Mouse (Mus musculus): ENCODE data around the gene Stt3b.

The Stt3b gene

DNA sequence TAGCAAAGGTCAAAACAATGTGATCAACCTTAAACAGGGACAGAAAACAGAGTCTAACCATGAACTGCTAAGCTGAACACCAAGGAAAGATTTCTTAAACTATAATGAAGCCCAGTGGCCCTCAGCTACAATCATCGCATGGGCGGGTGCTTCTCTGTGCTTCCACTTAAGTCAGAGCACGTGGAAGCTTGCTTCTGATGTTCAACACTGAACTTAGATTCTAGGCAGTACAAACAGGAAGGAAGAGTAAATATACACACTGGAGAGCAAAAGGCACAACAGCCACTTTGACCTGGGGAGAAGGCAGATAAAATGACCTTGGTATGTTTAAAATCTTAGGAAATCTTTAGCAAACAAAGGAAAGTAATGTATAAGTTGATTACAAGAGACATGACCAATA lies 38.7 kb downstream of the Stt3b start:
- no peak for DNase-seq (ENCODE audit: low read depth)

GRCm38 (mm10) chr9:115261896-115262295 lies 48.3 kb downstream of the Stt3b start:
- DNase-seq (ENCODE audit: low read depth) = no peak

DNA sequence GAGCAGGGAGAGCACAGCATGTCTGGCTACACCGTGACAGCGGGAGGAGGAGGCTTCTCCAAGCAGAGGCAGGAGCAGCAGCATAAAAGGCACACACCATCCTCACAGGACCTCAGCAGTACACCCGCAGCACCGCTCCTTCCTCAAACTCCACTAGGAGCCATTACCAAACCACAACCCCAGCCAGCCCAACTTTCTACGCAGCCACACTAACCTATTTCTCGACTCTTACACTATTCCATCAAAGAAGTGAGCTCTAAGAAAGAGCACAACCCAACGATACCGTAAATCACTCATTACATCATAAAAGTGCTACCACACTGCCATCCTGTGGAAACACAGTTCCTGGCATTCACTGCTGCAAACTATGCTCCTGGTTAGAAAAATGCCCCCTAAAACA lies 48.8 kb downstream of the Stt3b start:
- DNase-seq (ENCODE audit: low read depth) = no peak

DNA sequence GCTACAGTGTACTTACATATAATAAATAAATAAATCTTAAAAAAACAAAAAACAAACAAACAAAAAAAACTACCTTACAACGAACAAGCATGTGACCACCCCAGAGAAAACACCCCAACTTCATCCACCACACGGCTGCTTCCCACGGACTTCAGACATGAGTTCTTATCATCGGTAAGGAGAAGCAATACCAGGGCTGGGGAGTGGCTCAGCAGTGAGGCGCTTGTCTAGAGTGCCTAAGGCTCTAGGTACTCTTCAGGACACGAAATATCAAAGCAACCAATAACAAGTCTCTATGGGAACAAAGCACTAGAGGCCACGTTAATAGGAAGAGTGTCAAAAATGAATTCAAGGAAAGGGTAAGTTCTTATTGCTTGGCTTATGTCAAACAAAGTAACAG lies 49.8 kb downstream of the Stt3b start:
- peak; percentile 40 for DNase-seq (ENCODE audit: low read depth)

GRCm38 (mm10) chr9:115259866-115260265 lies 50.4 kb downstream of the Stt3b start:
- no peak for DNase-seq (ENCODE audit: low read depth)

DNA sequence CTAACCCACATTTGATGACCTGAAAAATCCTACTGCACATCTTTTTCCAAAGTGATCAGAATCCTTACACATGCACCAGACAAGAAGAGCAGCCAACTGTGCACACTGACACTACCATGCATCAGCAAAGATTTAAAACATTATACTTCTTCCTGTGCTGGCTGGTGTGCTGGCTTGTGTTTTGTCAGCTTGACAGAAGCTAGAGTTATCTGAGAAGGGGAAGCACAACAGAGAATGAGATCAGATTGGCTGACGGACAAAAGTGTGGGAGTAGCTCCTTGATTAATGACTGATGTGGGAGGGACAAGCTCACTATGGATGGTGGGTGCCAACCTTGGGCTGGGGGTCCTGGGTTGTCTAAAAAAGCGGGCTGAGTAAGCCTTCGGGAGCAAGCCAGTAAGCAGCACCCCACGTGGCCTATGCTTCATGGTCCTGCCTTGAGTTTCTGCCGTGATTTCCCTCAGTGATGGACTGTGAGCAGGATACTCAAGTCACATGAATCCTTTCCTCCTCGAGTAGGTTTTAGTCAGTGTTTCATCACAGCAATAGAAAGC lies 52.4 kb downstream of the Stt3b start:
- no peak for DNase-seq (ENCODE audit: low read depth)

DNA sequence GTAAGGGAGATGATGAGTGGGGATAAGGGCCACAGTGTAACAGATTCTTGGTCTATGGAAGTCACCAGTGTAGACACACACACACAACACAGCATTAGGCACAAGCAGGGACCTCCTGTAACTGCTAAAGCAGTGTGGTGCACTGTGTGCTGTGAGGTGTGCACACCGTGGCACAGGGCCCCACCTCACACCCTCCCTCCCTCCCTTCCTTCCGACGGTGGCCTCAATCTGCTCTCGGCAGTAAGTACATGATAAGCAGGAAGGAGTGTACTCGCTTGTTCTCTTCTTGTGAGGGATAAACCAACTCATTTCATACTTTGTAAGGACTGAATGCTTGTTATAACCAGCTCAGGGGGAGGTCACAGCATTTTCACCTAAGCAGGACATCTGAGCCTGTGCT lies 61.1 kb downstream of the Stt3b start:
- DNase-seq (ENCODE audit: low read depth) = no peak

DNA sequence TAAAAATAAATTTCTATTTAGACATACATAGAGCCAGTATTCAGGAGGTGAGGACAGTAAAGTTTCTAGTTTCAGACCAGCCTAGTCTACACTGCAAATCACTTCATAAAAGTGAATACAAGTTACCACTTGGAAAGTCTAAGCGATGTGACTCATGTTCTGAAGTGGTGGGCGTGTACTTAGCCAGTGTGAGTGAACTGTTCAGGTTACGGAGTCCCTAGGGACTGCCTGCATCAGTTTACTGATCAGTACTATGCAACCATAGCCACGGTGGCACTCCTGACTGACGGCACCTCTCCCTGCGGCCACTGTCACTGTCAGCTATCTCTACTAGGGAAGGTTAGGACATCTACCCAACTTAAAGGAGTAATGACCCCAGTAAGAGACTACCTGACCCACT lies 65.1 kb downstream of the Stt3b start:
- DNase-seq (ENCODE audit: low read depth) = no peak

DNA sequence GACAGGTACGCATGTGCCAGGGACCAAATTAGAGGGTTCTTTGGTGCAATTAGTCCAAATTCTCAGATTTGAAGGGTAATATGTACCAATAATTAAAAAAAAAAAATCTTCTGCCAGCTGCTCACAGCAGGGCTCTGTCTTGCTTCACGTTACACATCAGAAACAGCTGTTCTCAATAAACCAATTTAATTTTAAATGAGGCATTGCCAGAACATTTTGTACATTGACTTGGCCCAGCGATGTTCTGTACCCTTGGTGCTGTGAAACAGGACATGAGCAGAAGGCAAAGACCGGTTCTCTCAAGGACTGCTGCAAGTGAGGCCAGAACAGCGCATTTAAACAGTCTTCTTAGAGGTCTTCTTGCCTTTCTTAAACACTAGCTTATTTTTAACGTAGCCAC lies 66.6 kb downstream of the Stt3b start:
- no peak for DNase-seq (ENCODE audit: low read depth)

DNA sequence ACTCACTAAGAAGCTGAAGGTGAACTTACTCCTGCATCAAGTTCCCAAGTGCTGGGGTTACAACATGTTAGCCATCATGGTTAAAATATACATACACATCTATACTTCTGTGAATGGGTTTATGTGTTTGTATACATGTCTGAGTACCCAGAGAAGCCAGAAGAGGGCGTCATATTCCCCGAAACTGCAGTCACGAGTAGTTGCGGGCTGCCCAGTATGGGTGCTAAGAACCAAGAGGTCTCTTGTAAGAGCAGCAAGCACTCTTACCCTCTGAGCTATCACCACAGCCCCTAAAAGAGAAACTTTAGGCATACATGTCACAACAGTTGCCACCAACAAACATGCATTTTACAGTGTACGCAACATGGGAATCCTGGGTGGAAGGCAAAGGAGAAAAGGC lies 70.4 kb downstream of the Stt3b start:
- no peak for DNase-seq (ENCODE audit: low read depth)

DNA sequence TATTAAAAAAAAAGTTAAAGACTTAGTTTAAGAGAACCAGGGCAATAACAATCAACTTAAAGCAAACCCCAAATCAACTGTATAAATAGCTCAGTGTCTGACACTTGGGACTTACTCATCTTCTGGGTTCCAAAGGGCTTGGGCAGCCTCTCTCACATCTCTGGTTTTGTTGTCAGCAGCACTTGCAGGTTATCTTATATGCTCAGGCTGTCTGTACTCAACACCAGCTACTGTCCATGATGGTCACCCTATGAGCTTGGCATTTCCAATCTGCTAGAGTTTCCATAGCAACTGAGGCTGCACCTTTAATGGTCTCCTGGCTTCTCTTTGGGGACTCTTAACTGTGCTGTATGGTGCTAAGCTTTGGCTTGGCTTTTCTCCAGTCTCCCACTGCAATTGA lies 72.3 kb downstream of the Stt3b start:
- no peak for DNase-seq (ENCODE audit: low read depth)

GRCm38 (mm10) chr9:115236352-115236841 lies 73.8 kb downstream of the Stt3b start:
- no peak for DNase-seq (ENCODE audit: low read depth)

- DNase-seq (ENCODE audit: low read depth) = no peak
Measured at GRCm38 (mm10) chr9:115234561-115234960, 75.7 kb downstream of the Stt3b start.

DNA sequence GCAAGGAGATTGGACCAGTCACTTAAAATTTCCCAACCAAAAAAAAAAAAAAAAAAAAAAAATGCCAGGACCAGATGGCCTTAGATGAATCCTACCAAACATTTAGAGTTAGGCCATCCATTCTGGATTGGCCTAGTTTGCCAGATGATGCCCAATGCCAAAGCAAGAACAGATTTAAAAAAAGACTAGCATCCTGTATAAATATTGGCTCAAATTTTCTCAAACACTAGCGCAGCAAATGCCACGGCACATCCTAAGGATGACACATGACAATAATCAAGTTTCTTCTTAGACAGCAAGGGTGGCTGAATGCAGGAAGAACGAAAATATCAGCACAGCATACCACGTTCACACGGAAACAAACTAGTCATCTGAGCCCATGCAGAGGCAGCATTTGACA lies 76.5 kb downstream of the Stt3b start:
- no peak for DNase-seq (ENCODE audit: low read depth)

DNA sequence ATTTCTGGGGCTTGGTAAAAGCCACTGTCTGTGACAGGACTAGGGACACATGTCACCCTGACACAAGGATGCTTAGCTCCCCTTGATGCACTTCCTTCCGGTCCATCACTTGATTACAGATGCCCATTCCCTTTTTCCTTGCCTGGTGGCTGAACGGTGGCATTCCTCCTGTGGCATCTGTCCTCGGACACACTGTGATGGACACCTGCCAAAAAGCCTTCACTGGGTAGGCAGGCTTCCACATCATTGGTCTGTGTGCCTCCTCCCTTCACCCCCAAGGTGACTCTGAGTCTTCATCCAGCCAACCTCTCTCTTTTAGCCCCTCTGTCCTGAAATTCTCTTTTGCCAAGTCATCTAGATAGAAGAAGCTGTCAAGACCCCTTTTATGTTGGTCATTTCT lies 78.7 kb downstream of the Stt3b start:
- no peak for DNase-seq (ENCODE audit: low read depth)

DNA sequence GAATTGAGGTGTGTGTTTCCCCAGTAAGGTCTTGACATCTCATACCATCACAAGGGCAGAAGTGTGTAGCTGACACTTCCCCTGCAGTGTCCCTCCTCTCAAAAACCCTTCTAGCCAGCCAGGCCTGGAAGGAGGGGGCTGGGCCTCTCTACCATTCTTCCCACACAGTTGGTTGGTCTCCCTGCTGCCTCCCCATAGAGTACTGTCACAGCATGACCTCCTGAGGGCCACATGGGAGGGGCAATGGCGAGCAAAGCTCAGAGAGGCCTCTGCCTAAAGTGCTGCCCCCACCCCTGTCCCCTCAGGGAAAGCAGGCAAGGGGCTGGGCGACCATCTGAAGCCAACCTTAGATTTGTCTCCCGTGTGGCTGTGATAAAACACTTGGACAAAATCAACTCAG lies 80.1 kb downstream of the Stt3b start:
- no peak for DNase-seq (ENCODE audit: low read depth)

GRCm38 (mm10) chr9:115229676-115230075 lies 80.5 kb downstream of the Stt3b start:
- DNase-seq (ENCODE audit: low read depth) = no peak

DNA sequence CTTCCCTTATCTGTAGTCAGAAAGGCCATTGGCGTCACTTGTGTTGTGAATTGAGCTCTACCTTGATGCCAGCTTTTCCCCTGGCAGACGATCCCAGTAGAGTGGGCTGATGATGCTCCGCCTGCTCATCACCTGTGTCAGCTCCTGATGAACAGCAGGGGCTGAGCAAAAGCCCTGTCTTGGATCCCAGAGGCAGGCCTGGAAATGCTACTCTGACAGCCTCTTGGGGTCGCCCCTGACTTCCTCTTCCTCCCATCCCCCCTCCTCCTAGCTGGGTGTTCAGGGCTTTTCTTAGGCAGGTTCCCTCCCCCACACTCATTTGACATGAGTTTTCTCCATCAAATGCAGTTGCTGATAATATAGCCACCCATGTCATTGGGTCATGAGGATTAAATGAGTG lies 81.1 kb downstream of the Stt3b start:
- DNase-seq (ENCODE audit: low read depth) = no peak

DNA sequence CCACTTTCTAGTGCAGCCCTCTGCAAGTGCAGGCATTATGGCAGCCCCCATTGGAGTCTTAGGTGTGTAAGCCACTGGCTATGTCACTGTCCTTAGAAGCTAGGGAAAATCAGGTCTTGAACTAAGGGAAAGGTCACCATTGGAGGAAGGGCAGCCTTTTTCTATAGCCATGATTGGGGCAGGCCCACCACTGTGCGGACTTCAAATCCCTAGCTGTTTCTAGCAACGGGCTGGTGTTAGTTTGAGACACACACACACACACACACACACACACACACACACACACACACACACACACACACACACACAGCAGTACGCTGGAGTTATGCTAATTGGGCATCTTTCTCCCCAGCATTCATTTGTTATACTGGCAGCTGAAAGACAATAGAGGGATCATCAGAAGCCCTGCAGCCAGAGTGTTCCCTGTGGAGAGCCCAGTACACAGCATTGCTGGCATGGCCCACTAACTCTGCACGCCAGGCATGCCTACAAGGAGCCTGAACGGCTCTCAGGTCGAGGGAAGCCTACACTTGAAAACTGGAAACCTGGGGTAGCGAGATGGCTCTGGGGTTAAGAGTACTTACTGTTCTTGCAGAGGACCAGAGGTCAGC lies 85.4 kb downstream of the Stt3b start:
- no peak for DNase-seq (ENCODE audit: low read depth)

GRCm38 (mm10) chr9:115221265-115221664 lies 89.0 kb downstream of the Stt3b start:
- no peak for DNase-seq (ENCODE audit: low read depth)

GRCm38 (mm10) chr9:115220466-115220865 lies 89.8 kb downstream of the Stt3b start:
- DNase-seq (ENCODE audit: low read depth) = no peak

GRCm38 (mm10) chr9:115217984-115218383 lies 92.2 kb downstream of the Stt3b start:
- DNase-seq (ENCODE audit: low read depth) = no peak

GRCm38 (mm10) chr9:115215830-115216701 lies 94.2 kb downstream of the Stt3b start:
- peak; percentile 62 for DNase-seq (ENCODE audit: low read depth)
